Mouse (Mus musculus): ENCODE results near the gene Rprd1b.

Rprd1b gene

DNA sequence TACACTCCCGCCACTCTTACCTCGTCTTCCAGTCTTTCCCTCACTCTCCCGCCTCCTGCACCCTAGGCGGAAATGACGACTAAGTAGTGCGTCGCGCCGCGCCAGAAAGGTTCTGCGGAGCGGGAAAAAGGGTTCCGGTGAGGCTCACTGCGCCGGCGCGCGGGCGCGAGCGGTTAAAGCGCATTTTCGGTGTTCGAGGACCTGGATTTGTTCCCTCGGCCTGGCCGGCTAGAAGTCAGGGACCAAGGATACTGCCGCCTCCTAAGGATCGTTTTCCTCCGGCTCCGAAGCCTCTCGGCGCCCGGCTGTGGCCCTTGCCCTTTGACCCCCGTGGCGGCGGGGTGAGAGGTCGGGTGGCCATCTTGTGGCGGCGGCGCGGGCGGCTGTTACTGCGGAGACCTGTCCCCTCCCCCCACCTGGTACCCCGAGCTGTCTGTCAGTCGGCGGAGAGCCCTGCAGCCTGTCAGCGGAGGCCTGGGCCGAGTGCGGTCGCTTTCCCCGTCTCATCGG, at the start of gene Rprd1b, which contains the start of gene Tti1:
Rprd1b (plus strand) TSS at position 144 of the 510 bp plus-strand sequence.
Tti1 (minus strand) TSS at position 80 of the 510 bp plus-strand sequence.
- DNase-seq = peak; percentile 95

DNA sequence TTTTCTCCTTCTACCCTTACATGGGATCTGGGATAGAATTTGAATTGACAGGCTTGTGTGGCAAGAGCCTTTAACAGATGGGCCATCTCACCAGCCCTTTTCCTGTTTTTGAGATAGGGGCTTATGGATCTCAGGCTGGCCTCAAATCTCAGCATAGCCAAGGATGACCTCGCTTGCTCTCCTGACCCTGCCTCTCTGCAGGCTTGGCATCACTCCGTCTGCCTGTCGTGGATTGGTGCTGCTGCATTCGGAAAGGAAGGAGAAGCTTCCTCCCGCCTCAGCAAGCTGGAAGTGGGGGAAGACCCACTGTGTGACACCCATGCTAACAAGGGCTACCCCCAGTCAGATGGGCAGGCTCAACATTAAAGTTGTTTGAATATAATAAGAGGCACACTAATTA, 49.1 kb upstream of the Rprd1b start:
- no peak for DNase-seq

DNA sequence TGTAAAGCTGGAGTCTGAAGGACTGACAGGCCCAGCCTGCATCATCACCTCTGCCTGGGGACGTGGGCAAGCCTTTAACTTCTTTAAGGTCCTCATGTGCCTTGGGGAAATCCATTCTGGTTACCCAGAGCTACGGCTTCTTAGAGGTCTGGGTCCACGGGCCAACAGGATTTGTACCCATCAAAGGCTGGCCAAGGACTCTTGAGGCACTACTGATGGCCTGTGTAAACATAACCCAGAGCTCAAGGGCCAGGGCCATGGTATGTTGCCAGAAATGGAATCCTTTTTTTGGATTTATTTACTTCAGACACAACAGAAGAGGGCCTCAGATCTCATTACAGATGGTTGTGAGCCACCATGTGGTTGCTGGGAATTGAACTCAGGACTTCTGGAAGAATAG, 45.6 kb upstream of the Rprd1b start:
- DNase-seq = no peak

DNA sequence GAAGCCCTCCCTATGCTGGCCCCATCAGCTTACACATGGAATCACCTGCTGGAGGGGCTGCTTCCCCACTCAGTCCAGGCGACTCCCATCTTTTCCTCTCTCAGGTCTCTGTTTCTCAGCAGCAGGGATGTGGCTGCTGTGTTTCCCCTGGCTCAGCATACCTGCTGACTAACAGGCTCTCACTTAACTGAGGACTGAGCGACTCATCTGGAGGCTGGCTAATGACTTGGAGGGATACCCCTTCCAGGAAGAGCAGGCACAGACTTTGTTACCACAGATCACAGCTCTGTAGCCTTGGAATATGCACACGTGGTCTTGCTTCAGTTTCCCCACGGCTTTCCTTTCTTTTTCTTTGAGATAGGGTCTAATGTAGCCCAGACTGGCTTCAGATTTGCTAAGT, 45.0 kb upstream of the Rprd1b start:
- no peak for DNase-seq

DNA sequence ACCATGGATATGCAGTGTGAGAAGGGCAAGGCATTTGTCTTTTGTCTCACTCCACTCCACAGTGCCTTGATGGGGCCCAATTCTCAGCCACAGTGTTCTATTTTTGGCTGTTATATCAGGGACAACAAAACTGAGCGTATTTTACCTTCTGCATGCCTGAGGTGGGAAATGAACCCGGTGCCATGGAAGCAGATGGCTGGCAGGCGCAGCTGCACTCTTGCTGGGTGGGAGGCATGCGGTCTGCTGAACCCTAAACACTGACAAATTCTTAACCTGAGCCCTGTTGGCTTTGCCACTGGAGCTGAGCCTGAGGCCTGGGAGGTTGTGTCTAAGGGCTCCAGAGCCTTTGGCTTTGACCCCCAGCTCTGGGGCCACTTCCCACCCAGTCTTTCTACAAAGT, 42.7 kb upstream of the Rprd1b start:
- no peak for DNase-seq

DNA sequence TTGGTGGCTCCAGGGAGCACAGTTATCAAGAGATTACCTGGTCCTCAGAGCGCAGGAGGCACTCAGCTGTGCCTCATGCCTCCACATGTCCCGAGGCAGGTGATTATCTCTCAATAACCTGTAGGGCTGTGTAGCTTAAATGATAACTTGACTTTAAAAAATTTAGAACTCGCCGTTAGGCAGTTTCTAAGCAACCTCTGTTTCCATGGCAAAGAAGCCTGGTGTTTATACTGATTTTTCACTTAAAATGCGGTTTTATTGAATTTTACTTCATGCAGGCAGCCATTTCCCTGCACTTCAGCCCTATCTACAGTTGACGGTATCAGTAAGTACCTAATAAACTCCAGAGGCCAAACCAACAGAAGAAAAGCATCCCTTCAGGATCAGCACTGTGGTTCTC, 42.1 kb upstream of the Rprd1b start:
- no peak for DNase-seq

DNA sequence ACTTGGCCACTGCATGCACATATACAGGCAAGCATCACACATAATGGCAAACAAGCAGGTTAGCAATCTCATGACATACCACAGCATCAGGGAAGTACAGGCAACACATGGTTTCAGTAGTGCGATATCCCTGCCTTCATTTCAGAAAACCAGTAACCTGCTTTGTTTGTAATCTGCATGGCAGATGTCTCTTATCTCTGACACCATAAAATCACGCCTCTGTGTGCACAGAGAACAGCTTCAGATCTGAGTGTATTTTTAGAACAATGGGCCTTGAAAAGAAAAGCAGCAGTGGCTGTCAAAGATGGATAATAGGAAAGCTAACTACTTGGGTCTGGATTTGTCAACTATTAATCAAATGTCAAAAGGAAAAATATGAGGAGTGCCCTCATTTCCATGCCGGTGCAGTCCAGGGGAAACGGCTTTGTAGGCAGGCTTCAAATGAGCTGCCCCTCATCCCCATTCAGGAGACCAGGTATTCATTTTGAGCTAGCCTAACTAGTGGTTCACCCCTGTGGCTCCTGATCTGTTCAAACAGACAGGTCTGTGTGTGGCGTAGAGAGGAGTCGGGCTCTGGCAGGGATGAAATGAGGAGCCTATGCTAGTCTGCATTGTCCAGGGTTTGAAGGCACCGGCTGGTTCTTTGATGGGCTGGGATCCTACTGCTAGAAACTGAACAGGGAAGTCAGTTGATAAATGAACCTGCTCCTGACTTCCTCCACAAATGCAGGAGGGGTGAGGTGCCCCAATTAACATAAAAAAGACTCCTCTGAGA, 39.7 kb upstream of the Rprd1b start:
- no peak for DNase-seq

DNA sequence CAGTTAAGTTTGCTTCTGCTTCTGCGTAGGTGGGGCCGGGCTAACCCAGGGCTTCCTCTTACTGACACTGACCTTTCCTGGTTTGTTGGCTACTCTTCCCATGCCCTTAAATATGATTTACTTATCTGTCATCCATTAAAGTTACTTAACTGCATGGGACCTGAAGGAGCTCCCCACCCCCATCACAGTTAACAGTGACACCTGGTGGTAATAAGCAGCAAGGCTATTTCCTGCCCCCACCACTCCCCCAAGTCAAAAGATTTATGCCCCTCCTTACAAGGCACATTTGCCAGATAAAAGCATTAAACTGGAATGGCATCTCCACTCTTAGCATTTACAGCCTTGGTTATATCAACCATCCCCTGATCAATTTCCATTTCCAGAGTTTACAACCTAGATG, 38.4 kb upstream of the Rprd1b start:
- no peak for DNase-seq

DNA sequence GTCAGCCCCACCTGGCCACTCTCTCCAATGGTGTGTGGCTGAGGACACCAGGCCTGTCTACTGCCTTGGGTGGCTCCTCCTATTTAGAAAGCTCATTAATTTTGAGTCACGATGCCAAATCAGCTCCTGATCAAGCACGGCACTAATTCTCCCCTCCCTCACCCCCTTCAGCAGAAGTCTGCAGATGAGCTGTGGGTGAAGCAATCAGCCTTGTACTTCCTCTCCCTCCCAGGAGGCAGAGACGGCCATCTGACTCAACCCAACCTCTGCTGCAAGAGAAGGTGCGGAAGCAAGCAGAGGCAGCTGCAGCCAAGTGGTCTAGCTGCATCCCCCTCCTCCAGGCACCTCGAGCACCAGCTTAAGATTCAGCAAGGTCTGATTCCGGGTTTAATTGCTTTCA, 37.3 kb upstream of the Rprd1b start:
- no peak for DNase-seq

DNA sequence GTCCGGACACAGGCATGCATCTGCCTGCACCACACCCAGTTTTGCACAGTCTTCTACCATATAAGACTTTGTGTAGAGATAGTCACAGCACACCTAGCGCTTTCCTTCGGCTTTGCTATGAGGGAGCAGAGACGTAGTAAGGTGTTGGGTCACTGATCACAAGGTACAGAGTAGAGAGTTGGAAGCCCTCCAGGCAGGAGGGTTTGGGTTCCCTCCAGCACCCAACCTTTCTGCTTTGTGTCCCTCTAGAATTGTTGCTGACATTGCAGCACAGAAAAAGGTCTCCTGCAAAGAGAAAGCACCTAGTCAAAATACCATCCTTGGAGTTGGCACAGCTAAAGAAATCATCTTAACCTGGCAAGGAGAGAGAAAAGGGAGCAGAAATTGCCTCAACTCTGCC, 35.8 kb upstream of the Rprd1b start:
- no peak for DNase-seq

DNA sequence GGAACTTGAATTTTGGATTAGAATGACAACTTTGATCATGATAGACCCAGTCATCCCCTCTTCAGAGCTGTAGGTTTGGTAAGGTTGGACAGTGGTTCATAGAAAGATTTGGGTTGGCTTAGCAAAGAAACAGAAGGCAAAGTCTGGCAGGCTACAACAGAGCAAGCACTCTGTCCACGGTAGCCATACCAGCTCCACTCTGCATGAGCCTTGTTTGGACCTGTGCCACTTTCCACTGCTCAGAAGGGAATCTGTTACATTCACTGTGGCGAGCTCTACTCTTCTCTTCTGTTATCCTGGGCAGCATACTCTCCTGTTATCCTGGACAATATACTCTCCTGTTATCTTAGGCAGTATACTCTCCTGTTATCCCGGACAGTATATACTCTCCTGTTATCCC, 29.5 kb upstream of the Rprd1b start:
- no peak for DNase-seq

DNA sequence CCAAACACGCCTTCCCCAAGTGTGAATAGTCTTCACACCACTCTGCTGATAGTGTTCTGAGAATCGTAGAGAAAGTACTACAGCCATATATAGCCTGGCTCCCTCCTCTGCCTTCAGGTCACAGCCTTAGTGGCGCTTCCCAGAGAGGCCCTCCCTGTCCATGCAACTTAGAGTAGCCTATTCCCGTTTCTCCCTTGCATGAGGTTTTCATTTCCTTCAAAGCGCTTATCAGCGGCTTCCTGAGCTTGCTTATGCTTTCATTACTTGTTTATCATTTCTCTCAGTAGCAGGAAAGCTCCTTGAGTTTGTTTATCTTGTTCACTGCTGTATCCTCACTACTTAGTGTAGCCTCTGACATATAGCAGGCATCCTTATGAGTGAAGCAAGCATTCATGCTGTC, 23.7 kb upstream of the Rprd1b start:
- no peak for DNase-seq

DNA sequence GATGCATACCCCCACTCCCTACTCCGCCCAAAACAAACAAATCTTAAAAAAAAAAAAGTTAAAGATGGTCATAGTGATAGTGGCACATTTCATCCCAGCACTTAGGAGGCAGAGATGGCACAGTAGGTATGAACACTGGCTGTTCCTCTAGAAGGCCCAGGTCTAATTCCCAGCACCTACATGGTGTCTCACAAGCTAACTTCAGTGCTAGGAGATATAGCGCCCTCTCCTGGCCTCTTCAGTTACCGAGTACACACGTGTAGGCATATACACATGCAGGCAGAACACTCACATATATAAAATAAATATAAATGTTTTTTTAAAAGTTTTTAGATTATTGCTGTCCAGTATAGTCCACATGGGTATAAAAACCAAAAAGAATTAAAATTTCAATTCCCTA, 22.7 kb upstream of the Rprd1b start:
- no peak for DNase-seq

DNA sequence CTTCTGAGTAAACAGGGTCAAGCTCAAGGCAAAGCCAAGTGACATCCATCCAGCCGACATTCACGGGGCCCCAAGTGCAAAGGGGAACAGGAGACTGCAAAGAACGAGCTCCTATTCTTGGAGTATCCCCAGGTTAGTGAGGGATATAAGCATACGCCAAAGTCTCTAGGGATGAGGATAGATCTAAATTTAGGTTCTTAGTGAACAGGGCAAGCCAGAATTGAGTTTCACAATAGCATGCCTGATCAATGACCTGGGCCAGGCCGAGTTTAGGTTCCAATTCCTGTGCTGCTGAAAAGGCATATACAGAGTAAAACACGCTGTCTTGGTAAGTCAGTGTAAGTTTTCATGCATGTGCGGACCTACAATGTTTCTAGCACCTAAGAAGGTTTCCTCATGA, 18.9 kb upstream of the Rprd1b start:
- DNase-seq = no peak

DNA sequence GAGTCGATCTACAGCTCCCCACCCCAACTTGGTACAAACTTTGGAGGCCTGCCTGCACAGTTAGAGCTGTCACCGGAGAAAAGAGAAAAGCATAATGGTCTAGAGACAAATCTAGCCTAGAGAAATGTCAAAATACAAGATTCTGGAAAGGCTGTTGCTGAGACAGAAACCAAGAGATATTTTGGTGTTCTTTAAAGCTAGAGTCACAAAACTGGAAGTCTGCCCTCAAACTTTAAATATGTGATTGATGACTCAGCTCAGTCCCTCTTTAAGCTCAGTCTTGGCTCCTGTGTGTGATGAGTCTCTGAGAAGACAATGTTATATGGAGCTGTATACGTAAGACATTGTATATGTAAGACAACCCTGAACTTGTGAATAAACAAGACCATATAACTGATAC, 15.7 kb upstream of the Rprd1b start:
- no peak for DNase-seq

DNA sequence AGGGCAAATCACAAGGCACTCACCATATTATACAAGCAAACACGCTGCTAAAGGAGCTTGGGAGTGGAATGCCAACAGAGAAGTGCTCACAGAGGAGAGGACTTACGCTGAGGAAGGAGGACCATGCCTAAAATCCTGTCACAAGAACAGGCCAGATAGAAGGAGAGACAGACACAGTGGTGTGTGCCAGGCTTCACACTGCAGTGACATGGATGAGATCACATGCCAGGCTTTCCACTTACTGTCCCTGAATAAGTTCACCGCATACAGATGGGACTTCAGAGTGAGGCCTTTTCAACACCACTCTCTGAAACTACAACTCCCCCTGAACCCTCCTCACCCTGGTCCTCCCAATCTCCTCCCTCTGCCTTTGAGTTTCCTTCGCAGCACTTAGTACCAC, 11.0 kb upstream of the Rprd1b start:
- no peak for DNase-seq

DNA sequence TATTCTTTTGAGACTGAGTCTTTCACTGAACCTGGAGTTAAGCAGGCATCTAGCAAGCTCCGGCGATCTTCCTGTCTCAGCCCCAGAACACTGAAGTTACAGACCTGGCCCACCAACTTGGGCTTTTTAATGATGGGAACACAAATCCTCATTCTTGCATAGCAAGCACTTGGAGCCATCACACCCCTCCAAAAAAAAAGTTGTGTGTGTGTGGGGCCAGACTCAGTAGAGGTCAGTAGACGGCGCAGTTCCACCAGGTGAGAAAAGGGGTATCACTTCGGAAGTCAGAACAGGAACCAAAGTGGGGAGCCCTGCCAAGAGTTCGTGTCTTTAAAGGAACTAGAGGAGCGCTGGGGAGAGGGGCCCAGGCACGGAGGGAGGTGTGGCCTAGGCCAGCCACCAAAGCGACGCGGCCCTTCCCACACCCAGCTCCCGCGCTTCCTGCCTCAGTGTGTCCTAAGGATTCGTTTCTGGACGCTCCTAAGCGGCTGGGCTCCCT, 393 bp upstream of the Rprd1b start:
- DNase-seq = no peak

DNA sequence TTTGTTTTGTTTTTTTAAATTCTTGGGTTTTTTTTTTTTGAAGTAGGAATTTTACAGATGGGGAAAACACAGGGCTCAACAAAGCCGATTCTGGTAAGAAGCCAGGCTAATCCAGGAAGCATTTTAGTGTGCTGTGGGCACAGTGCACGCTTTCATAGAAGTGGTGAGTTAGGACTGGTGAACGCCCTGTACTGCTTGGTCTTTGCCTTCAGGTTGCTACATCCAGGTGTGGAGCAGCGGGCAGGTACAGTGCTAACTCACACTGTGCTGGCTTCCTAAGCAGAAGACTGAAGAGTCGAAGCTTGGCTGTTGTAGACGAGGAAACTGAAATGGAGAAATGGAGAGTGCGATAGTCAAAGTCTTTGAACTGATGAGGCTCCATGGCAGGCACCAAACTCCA, 1.7 kb downstream of the Rprd1b start:
- no peak for DNase-seq

DNA sequence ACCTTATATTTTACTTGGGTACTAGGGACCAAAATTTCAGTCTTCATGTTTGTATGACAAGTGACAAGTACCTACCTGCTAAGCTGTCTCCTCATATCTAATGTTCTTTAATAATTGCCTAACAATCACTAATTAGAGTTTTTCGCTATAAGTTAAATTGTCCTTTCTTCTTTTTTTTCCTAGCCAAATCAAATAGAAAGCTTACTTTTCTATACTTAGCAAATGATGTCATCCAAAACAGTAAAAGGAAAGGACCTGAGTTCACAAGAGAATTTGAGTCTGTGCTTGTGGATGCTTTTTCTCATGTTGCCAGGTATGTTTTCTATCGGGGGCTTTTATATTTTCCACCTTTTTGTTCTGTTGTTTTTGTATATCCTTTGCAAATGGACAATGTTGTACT, 7.5 kb downstream of the Rprd1b start:
- no peak for DNase-seq

DNA sequence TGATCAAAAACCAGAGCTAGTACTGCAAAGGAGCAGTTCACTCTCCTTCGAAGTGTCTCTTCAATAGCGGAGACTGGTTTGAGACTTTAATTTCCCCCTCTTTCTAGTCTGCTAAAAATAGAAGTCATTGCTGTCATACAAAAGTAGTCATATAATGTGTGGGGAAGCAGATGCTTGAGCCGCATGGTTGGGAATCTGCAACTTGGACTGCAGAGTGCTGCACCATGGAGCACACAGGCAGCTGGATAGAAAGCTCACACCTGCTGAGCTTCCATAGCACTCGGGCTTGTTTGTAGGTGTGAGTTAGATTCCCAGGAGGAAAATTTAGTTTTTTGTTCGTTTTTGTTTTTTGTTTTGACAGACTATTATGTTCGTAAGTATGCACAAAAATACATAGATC, 8.1 kb downstream of the Rprd1b start:
- DNase-seq = no peak

DNA sequence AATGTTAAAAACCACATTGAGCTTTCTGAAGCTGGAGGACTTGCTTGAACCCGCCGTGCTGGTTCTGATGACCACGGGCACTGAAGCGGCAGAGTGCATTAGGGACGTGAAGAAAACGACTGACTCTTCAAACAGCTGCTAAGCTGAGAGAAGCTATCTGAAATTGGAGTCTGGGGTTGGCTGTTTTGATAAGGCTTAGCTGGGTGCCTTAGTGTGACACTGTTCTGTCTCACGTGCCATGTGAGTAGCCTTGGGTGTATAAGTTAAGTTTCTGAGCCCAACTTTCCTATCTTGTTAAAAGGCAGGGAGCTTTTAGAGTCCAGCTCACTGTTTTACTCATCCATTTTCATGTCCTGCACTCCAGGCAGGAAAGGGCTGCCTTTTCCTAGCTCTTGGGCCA, 8.7 kb downstream of the Rprd1b start:
- DNase-seq = no peak

DNA sequence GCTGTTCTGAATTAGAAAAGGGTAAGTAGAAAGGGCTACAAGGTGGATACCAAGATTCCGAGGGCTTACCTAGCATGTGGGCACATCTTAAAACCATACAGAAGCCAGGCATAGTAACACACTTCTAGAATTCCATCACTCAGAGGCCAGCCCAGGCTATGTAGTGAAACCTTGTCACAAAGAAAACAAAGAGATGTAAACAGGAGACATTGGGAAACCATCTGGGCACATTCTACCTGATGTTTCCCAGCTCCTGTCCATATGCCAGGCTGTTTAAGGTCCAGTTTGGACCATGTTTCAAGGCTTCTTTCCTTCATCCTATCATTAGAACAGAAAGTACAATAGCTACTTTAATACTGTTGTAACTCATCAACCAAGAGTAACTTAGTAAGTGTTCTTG, 9.3 kb downstream of the Rprd1b start:
- no peak for DNase-seq

DNA sequence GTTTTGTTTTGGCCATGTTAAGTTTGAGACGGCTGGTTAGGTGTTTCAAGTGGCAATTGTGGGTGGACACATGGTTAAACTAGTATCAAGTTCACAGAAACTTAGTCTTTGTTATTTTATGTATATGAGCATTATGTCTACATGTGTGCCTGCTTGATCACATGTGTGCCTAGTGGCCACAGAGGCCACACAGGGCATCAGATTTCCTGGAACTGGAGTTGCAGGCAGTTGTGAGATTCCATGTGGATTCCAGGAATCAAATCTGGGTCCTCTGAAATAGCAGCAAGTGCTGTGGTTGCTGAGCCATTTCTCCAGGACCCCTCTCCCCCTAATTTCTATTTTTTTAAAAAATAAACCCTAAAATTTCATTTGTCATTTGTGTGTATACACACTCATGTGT, 11.4 kb downstream of the Rprd1b start:
- no peak for DNase-seq

DNA sequence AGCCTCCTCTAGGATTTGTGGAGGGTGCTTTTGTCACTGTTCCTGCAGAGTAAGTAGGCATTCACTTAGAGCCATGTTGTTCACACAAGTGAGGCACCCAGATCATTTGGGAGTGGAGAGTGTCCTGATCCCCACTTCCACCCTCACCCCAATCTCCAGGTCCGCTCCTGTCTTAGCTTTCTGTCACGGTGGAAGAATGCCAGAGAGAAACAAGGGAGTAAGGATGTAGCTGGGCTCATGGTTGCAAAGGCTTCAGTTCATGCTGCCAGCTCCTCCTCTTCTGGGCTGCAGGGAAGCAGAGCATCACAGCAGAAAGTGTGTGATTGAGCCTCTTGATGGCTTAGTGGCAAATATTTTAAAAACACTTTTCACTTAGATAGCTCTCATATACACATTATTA, 12.1 kb downstream of the Rprd1b start:
- no peak for DNase-seq

DNA sequence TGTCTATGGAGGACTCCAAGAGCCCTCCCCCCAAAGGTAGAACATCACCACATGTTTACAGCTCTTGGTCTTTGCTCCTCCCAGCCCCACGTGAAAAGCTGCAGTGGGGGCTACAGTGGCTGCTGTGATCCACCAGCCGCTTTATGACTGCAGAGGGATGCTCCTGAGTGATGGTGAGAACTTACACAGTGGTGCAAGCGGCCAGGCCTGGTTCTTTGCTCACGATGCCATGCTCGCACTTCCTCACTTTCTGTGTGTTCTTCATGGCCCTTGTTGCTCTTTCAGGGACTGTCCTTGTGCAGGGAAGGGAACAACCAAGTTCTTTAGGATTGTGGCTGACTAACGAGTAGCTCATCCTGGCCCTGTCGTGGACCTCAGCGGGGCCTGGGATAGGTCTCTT, 15.2 kb downstream of the Rprd1b start:
- no peak for DNase-seq
